Mouse (Mus musculus): ENCODE measurements around the gene Arl14ep.

Gene Arl14ep

GRCm38 (mm10) chr2:106942451-106942850 lies 31.8 kb downstream of the Arl14ep start:
- DNase-seq, result no peak

- no peak for DNase-seq
Measured at GRCm38 (mm10) chr2:106935681-106936080, 38.5 kb downstream of the Arl14ep start.

GRCm38 (mm10) chr2:106929906-106930305 lies 44.3 kb downstream of the Arl14ep start:
- no peak for DNase-seq

Measured in kidney, adult 11 months (tissue).